19 mouse cellular contexts compared by ENCODE assay signal in the genomic region with DNA sequence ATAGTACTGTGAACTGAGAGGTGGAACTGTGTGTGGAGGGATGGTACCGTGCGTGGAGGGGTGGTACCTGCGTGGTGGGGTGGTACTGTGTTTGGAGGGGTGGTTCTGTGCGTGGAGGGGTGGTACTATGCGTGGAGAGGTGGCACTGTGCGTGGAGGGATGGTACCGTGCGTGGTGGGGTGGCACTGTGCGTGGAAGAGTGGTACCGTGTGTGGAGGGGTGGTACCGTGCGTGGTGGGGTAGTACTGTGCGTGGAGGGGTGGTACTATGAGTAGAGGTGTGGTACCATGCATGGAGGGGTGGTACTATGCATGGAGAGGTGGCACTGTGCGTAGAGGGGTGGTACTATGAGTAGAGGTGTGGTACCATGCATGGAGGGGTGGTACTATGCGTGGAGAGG.
DNase-seq lines count a peak whose midpoint lies in the region; ATAC-seq lines count a peak whose summit lies in the region.
"Had no signal": no experiment of that assay in that cellular context is flagged by ENCODE, and none has a peak within 500 bp of the region (broad histone marks: within the 10 kb centered on the region; RNA-seq: fewer than 3 reads in every experiment).

No protein-coding gene starts in this region.

- no peaks in the 10 kb centered on the region for H3K27me3 ChIP-seq in embryonic facial prominence, embryonic 11.5 days (ENCODE audit: control insufficient read depth, insufficient read depth, low read length)
- H3K27me3 ChIP-seq in embryonic facial prominence, embryonic 10.5 days (replicated peaks; ENCODE audit: low read depth, poor library complexity, severe bottlenecking): no peaks in the 10 kb centered on the region
- H3K27me3 ChIP-seq in midbrain, embryonic 11.5 days (ENCODE audit: control insufficient read depth, insufficient read depth, low read length): no peaks in the 10 kb centered on the region
- H3K27me3 ChIP-seq in midbrain, embryonic 14.5 days (ENCODE audit: control insufficient read depth, insufficient read depth, low read length): no peaks in the 10 kb centered on the region
- no peaks in the 10 kb centered on the region for H3K27me3 ChIP-seq in forebrain, embryonic 13.5 days
- no peaks in the 10 kb centered on the region for H3K27me3 ChIP-seq in midbrain, embryonic 13.5 days
- H3K27me3 ChIP-seq: limb, embryonic 13.5 days; liver, embryonic 15.5 days; neural tube, embryonic 12.5 days had no signal

- H3K27ac ChIP-seq in embryonic facial prominence, embryonic 11.5 days (replicated peaks; ENCODE audit: low read depth, low read length): no peak overlapping the region
- no peak overlapping the region for H3K27ac ChIP-seq in embryonic facial prominence, embryonic 10.5 days (replicated peaks)
- H3K27ac ChIP-seq in midbrain, embryonic 11.5 days (ENCODE audit: low read depth, low read length): no peak overlapping the region
- no peak overlapping the region for H3K27ac ChIP-seq in midbrain, embryonic 14.5 days (replicated peaks; ENCODE audit: low read depth, low read length)
- no peak overlapping the region for H3K27ac ChIP-seq in forebrain, embryonic 13.5 days
- H3K27ac ChIP-seq in midbrain, embryonic 13.5 days: no peak overlapping the region
- H3K27ac ChIP-seq: gastrocnemius, adult 2 months; limb, embryonic 13.5 days; liver, embryonic 15.5 days; neural tube, embryonic 12.5 days had no signal

- DNase-seq in embryonic facial prominence, embryonic 11.5 days (ENCODE audit: low spot score): no peak
- no peak for DNase-seq in embryonic facial prominence, embryonic 10.5 days (ENCODE audit: low spot score)
- no peak for DNase-seq in midbrain, embryonic 11.5 days (ENCODE audit: low spot score, missing footprints)
- DNase-seq in midbrain, embryonic 14.5 days: no peak
- no peak for DNase-seq in heart, adult 8-10 months (ENCODE audit: low spot score)
- DNase-seq in cerebellum, adult 9-11 months: no peak
- DNase-seq: adrenal gland, adult 2 months; cerebellum, postnatal 14 days; gastrocnemius, adult 2 months; heart, adult 11 months; kidney, adult 18-20 months; kidney, postnatal 4 days; thymus, postnatal 4 days had no signal

- H3K4me2 ChIP-seq in embryonic facial prominence, embryonic 11.5 days (ENCODE audit: low read depth, low read length): no peak overlapping the region
- no peak overlapping the region for H3K4me2 ChIP-seq in midbrain, embryonic 11.5 days
- H3K4me2 ChIP-seq in midbrain, embryonic 14.5 days (ENCODE audit: low read length): no peak overlapping the region
- H3K4me2 ChIP-seq in forebrain, embryonic 13.5 days: no peak overlapping the region
- H3K4me2 ChIP-seq in midbrain, embryonic 13.5 days (replicated peaks): no peak overlapping the region
- H3K4me2 ChIP-seq: limb, embryonic 13.5 days; liver, embryonic 15.5 days; neural tube, embryonic 12.5 days had no signal

- ATAC-seq in embryonic facial prominence, embryonic 11.5 days (replicated peaks; ENCODE audit: insufficient number of reproducible peaks, low FRiP score, low TSS enrichment, low read depth): peak; percentile 80
- ATAC-seq in midbrain, embryonic 11.5 days (ENCODE audit: low FRiP score): peak; percentile 30
- no peak; the same call in 1 of the 2 replicates for ATAC-seq in midbrain, embryonic 14.5 days (ENCODE audit: low FRiP score, low TSS enrichment)
- peak; percentile 22; the same call in 1 of the 2 replicates for ATAC-seq in forebrain, embryonic 13.5 days
- peak; percentile 75 for ATAC-seq in midbrain, embryonic 13.5 days
- ATAC-seq: CD4-positive, CD25-positive, alpha-beta regulatory T cell, adult 4 months had no signal

- H3K4me1 ChIP-seq in embryonic facial prominence, embryonic 11.5 days (ENCODE audit: control insufficient read depth, insufficient read depth, low read length): no peaks in the 10 kb centered on the region
- no peaks in the 10 kb centered on the region for H3K4me1 ChIP-seq in embryonic facial prominence, embryonic 10.5 days
- H3K4me1 ChIP-seq in midbrain, embryonic 11.5 days (ENCODE audit: control insufficient read depth, insufficient read depth, low read length): peaks cover 6% of the 10 kb centered on the region; the same call in 1 of the 2 replicates
- H3K4me1 ChIP-seq in midbrain, embryonic 14.5 days (ENCODE audit: control insufficient read depth, insufficient read depth, low read length): peaks cover 15% of the 10 kb centered on the region
- peaks cover 25% of the 10 kb centered on the region for H3K4me1 ChIP-seq in forebrain, embryonic 13.5 days
- peaks cover 20% of the 10 kb centered on the region for H3K4me1 ChIP-seq in midbrain, embryonic 13.5 days (replicated peaks)
- H3K4me1 ChIP-seq: liver, embryonic 15.5 days; neural tube, embryonic 12.5 days had no signal

- WGBS in embryonic facial prominence, embryonic 11.5 days: 91% methylated on average over 15 of the region's 15 CpGs
- WGBS in embryonic facial prominence, embryonic 10.5 days: 94% methylated on average over 15 of the region's 15 CpGs
- 91% methylated on average over 15 of the region's 15 CpGs for WGBS in midbrain, embryonic 11.5 days
- 96% methylated on average over 15 of the region's 15 CpGs for WGBS in midbrain, embryonic 14.5 days
- 96% methylated on average over 15 of the region's 15 CpGs for WGBS in forebrain, embryonic 13.5 days
- 95% methylated on average over 15 of the region's 15 CpGs for WGBS in midbrain, embryonic 13.5 days

- no peak overlapping the region for H3K9ac ChIP-seq in embryonic facial prominence, embryonic 11.5 days (replicated peaks; ENCODE audit: low read length)
- H3K9ac ChIP-seq in midbrain, embryonic 11.5 days (ENCODE audit: low read length): no peak overlapping the region
- no peak overlapping the region for H3K9ac ChIP-seq in midbrain, embryonic 14.5 days (replicated peaks; ENCODE audit: low read length)
- H3K9ac ChIP-seq in forebrain, embryonic 13.5 days: no peak overlapping the region
- no peak overlapping the region for H3K9ac ChIP-seq in midbrain, embryonic 13.5 days (replicated peaks)
- H3K9ac ChIP-seq: limb, embryonic 13.5 days; liver, embryonic 15.5 days; neural tube, embryonic 12.5 days had no signal

- H3K36me3 ChIP-seq in embryonic facial prominence, embryonic 11.5 days (replicated peaks; ENCODE audit: control insufficient read depth, insufficient read depth, low read depth, low read length): no peaks in the 10 kb centered on the region
- H3K36me3 ChIP-seq in embryonic facial prominence, embryonic 10.5 days (replicated peaks): no peaks in the 10 kb centered on the region
- no peaks in the 10 kb centered on the region for H3K36me3 ChIP-seq in midbrain, embryonic 11.5 days (ENCODE audit: control insufficient read depth, insufficient read depth, low read length)
- H3K36me3 ChIP-seq in midbrain, embryonic 14.5 days (ENCODE audit: control insufficient read depth, insufficient read depth, low read length): no peaks in the 10 kb centered on the region
- no peaks in the 10 kb centered on the region for H3K36me3 ChIP-seq in forebrain, embryonic 13.5 days (ENCODE audit: poor library complexity, severe bottlenecking)
- no peaks in the 10 kb centered on the region for H3K36me3 ChIP-seq in midbrain, embryonic 13.5 days
- H3K36me3 ChIP-seq: limb, embryonic 13.5 days; liver, embryonic 15.5 days; neural tube, embryonic 12.5 days had no signal

- no peak overlapping the region for H3K4me3 ChIP-seq in embryonic facial prominence, embryonic 11.5 days (ENCODE audit: low read depth, low read length)
- H3K4me3 ChIP-seq in embryonic facial prominence, embryonic 10.5 days: no peak overlapping the region
- no peak overlapping the region for H3K4me3 ChIP-seq in midbrain, embryonic 11.5 days (ENCODE audit: low read depth, low read length)
- H3K4me3 ChIP-seq in midbrain, embryonic 14.5 days (replicated peaks; ENCODE audit: low read depth, low read length): no peak overlapping the region
- no peak overlapping the region for H3K4me3 ChIP-seq in forebrain, embryonic 13.5 days
- H3K4me3 ChIP-seq in midbrain, embryonic 13.5 days (replicated peaks): no peak overlapping the region
- H3K4me3 ChIP-seq: gastrocnemius, adult 2 months; limb, embryonic 13.5 days; liver, embryonic 15.5 days; neural tube, embryonic 12.5 days had no signal

- no peaks in the 10 kb centered on the region for H3K9me3 ChIP-seq in embryonic facial prominence, embryonic 11.5 days (replicated peaks; ENCODE audit: control insufficient read depth, low read length)
- H3K9me3 ChIP-seq in embryonic facial prominence, embryonic 10.5 days: no peaks in the 10 kb centered on the region
- no peaks in the 10 kb centered on the region for H3K9me3 ChIP-seq in midbrain, embryonic 11.5 days (ENCODE audit: control insufficient read depth, low read length)
- no peaks in the 10 kb centered on the region for H3K9me3 ChIP-seq in midbrain, embryonic 14.5 days (ENCODE audit: control insufficient read depth, low read length)
- no peaks in the 10 kb centered on the region for H3K9me3 ChIP-seq in forebrain, embryonic 13.5 days (replicated peaks)
- H3K9me3 ChIP-seq in midbrain, embryonic 13.5 days: no peaks in the 10 kb centered on the region
- H3K9me3 ChIP-seq: limb, embryonic 13.5 days; liver, embryonic 15.5 days; neural tube, embryonic 12.5 days had no signal
